Mouse (Mus musculus) stomach, embryonic 14.5 days (tissue): ENCODE measurements around the gene Ifih1. TPM values are rescaled to one million over a fixed set of nuclear protein-coding genes. Genes with fewer than 3 reads are reported as not detected.

Experiments used
- ATAC-seq: fragments of 200-750 bp; cut with Nextera tagmentation; 2 replicates; pipeline ENCODE4 v1.8.0; 2017; ENCODE audit warnings: low read depth, moderate TSS enrichment; ENCODE audit not compliant: insufficient number of reproducible peaks, insufficient read depth, low FRiP score
- H3K27ac ChIP-seq: fragments of 300-500 bp; sonication (generic); 2 replicates; pipeline ENCODE4 v1.5.1; 2014; ENCODE audit warnings: mild to moderate bottlenecking, low read length, moderate library complexity, mixed read lengths
- H3K27me3 ChIP-seq: fragments of 300-500 bp; sonication (generic); 2 replicates; pipeline ENCODE4 v1.6.1; 2014; ENCODE audit warnings: low read length, control low read depth, mixed read lengths; ENCODE audit not compliant: control insufficient read depth, insufficient read depth
- H3K36me3 ChIP-seq: fragments of 300-500 bp; sonication (generic); 2 replicates; pipeline ENCODE4 v1.6.1; 2014; ENCODE audit warnings: mild to moderate bottlenecking, control low read depth, low read length, moderate library complexity, mixed read lengths; ENCODE audit not compliant: control insufficient read depth, insufficient read depth
- H3K4me1 ChIP-seq: fragments of 300-500 bp; sonication (generic); 2 replicates; pipeline ENCODE4 v1.6.1; 2014; ENCODE audit warnings: low read length, control low read depth, mixed read lengths; ENCODE audit not compliant: control insufficient read depth, insufficient read depth
- H3K4me2 ChIP-seq: fragments of 300-500 bp; sonication (generic); replicated peaks from 2 replicates; pipeline ENCODE4 v1.6.1; 2014; ENCODE audit warnings: low read depth, low read length, control low read depth
- H3K4me3 ChIP-seq: fragments of 300-500 bp; sonication (generic); 2 replicates; pipeline ENCODE4 v1.5.1; 2014; ENCODE audit warnings: low read depth, low read length, control low read depth
- H3K9ac ChIP-seq: fragments of 300-500 bp; sonication (generic); replicated peaks from 2 replicates; pipeline ENCODE4 v1.6.1; 2014; ENCODE audit warnings: low read depth, mild to moderate bottlenecking, control low read depth, low read length, moderate library complexity, mixed read lengths
- H3K9me3 ChIP-seq: fragments of 300-500 bp; sonication (generic); 2 replicates; pipeline ENCODE4 v1.6.1; 2016; ENCODE audit warnings: low read depth, low read length, control low read depth; ENCODE audit not compliant: control insufficient read depth
- WGBS: fragments of 180-500 bp; shearing (Covaris S2); extraction: QIAGEN DNeasy Blood & Tissue Kit; methylation state at CpG from one replicate; pipeline ENCODE4 v1.1.7; 2014; 5-methylcytosine and 5-hydroxymethylcytosine counted together
- polyA plus RNA-seq: library from polyadenylated mRNA; unstranded; fragments of >200 nt; fragmentation: Nextera tagmentation; extraction: Ambion mirVana; gene quantifications from 2 replicates; pipeline ENCODE4 v1.2.1, GENCODE M21; 2014

Ifih1 gene
- polyA plus RNA-seq, 1 experiment from 2014 or later: 3.7 TPM

DNA sequence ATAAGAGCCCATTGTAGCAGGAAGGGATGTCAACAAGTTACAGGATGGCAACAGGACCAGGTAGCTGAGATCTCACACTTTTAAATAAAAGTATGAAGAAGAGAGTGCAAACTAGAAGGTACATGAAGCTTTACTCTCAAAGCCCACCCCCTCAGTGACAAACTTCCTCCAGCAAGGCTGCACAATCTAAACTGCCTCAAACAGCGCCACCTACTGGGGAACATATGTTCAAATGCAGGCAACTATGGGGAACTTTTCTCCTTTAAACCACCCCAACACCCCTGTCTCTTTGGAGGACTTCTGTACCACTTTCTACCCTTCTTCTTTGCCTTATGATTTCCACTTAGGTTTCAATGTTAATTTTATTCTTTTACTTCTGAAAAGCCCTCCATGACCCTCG is 88.6 kb downstream of the Ifih1 start:
- Histone ChIP-seq H3K4me2 (no peak overlapping the region), H3K27ac (no peak overlapping the region), H3K9me3 (no peaks in the 10 kb centered on the region), H3K4me1 (no peaks in the 10 kb centered on the region), H3K4me3 (no peak overlapping the region), H3K36me3 (no peaks in the 10 kb centered on the region; the same call in 1 of the 2 replicates), H3K9ac (no peak overlapping the region), H3K27me3 (no peaks in the 10 kb centered on the region)
- no peak for ATAC-seq
- 76% methylated on average over 2 of the region's 2 CpGs for WGBS

DNA sequence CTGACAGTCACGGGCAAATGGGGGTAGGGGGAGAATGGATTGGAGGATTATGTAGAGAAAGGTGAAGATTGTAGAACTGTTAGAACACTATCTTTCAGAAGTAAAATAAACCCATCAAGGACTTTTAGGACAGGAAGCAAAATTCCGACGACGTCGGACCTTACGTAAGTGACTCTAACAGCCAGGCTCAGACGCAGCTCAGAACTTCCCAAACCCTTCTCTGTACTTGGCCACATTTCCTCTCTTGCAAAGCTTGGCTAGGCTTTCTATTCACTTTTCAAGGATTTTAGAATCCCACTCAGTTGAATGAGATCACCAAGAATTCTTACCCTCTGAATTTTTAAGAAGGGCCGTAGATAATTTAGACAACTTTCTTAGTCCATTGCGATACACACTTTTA is 89.7 kb downstream of the Ifih1 start:
- Histone ChIP-seq H3K4me2 (no peak overlapping the region), H3K4me1 (no peaks in the 10 kb centered on the region), H3K9ac (no peak overlapping the region), H3K4me3 (no peak overlapping the region), H3K27me3 (no peaks in the 10 kb centered on the region), H3K36me3 (no peaks in the 10 kb centered on the region; the same call in 1 of the 2 replicates), H3K9me3 (no peaks in the 10 kb centered on the region), H3K27ac (no peak overlapping the region)
- ATAC-seq: no peak
- WGBS: 81% methylated on average over 9 of the region's 9 CpGs

GRCm38 (mm10) chr2:62549659-62550058 is 96.4 kb downstream of the Ifih1 start:
- ATAC-seq: no peak
- Histone ChIP-seq H3K9me3 (no peaks in the 10 kb centered on the region), H3K9ac (no peak overlapping the region), H3K27me3 (no peaks in the 10 kb centered on the region), H3K4me1 (no peaks in the 10 kb centered on the region), H3K4me2 (no peak overlapping the region), H3K36me3 (no peaks in the 10 kb centered on the region; the same call in 1 of the 2 replicates), H3K27ac (no peak overlapping the region), H3K4me3 (no peak overlapping the region)
- 77% methylated on average over 3 of the region's 3 CpGs for WGBS

DNA sequence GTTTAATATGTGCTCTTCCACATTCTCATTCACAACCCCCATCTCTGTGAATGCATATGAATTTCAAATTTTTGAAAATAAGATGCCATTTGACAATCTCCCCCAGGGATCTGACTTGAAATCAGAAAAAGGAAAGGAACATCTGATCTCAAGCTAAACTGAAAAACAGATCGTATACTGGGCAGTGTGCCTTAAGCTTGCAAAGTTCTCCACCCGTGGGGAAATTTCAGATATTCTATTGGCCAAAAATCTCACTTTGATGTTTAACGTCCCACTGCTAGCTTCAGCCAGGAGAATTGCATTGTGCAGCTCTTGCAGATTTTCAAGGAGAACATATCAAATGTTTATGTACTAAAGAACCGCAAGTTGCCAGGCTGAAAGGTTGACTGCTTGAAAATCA is 96.9 kb downstream of the Ifih1 start:
- Histone ChIP-seq H3K4me3 (no peak overlapping the region), H3K4me2 (no peak overlapping the region), H3K27me3 (no peaks in the 10 kb centered on the region), H3K27ac (no peak overlapping the region), H3K9me3 (no peaks in the 10 kb centered on the region), H3K4me1 (no peaks in the 10 kb centered on the region), H3K36me3 (no peaks in the 10 kb centered on the region), H3K9ac (no peak overlapping the region)
- no peak for ATAC-seq
- 78% methylated on average over 4 of the region's 4 CpGs for WGBS

DNA sequence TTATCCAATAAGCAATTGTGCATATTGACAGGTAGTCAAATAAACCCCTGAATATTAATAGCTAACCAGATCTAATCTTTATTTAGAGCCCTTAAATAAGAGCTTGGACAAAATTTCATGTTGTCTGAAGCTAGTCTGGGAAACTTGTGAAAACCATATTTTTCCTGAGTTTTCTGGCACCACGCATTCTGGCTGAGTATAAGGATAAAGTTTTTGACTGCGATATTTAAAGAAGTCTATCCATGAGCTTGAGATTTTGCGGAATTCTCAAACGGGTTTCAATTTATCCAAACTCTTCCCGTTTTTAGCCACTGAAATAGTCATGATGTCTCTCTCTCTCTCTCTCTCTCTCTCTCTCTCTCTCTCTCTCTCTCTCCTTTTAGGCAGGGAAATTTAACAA is 98.0 kb downstream of the Ifih1 start:
- no peak overlapping the region for H3K9ac ChIP-seq
- 90% methylated on average over 5 of the region's 5 CpGs for WGBS
- H3K4me1 ChIP-seq: no peaks in the 10 kb centered on the region
- H3K36me3 ChIP-seq: no peaks in the 10 kb centered on the region
- H3K27ac ChIP-seq: no peak overlapping the region
- H3K4me2 ChIP-seq: no peak overlapping the region
- H3K9me3 ChIP-seq: no peaks in the 10 kb centered on the region
- no peak for ATAC-seq
- no peaks in the 10 kb centered on the region for H3K27me3 ChIP-seq
- H3K4me3 ChIP-seq: no peak overlapping the region

Other genes starting within 250 kb of the Ifih1 start
- gene Dpp4, start 234.0 kb downstream of the Ifih1 start, polyA plus RNA-seq: 15.9 and 19.0 TPM in 2 replicates
- gene Gcg, start 162.6 kb downstream of the Ifih1 start, polyA plus RNA-seq: 1.7 and 5.2 TPM in 2 replicates
- gene Fap, start 72.2 kb downstream of the Ifih1 start, polyA plus RNA-seq: 21.8 and 25.8 TPM in 2 replicates
- gene Gca, start 18.0 kb upstream of the Ifih1 start, polyA plus RNA-seq: 5.9 and 7.2 TPM in 2 replicates